Mouse (Mus musculus) cerebellum, adult 2 months (tissue): ENCODE data around the gene Zfr. TPM values are rescaled to one million over a fixed set of nuclear protein-coding genes. Genes with fewer than 3 reads are reported as not detected.
"Not testable (repeated sequence)": the region's sequence is repeated elsewhere in the genome, so short reads cannot be mapped to it uniquely, and the experiment has no call there.

Experiments used
- DNase-seq, 2 experiments: peaks; one replicate each; pipeline ENCODE4 v3.0.0; 2021
- H3K27ac ChIP-seq: fragments of 200-500 bp; 2 replicates; pipeline ENCODE4 v1.5.1; 2012; ENCODE audit warnings: low read length, control low read depth, inconsistent platforms; ENCODE audit not compliant: insufficient read depth
- H3K27me3 ChIP-seq: fragments of 200-500 bp; 2 replicates; pipeline ENCODE4 v1.6.1; 2012; ENCODE audit warnings: inconsistent platforms, mild to moderate bottlenecking, low read length, moderate library complexity; ENCODE audit not compliant: control insufficient read depth, insufficient read depth
- H3K4me1 ChIP-seq: fragments of 200-500 bp; 2 replicates; pipeline ENCODE4 v1.6.1; 2011; ENCODE audit warnings: low read length; ENCODE audit not compliant: control insufficient read depth, insufficient read depth
- H3K4me3 ChIP-seq: fragments of 200-500 bp; replicated peaks from 2 replicates; pipeline ENCODE3; 2011; ENCODE audit warnings: mild to moderate bottlenecking, low read depth, low read length, control low read depth; ENCODE audit not compliant: insufficient read depth
- CTCF ChIP-seq: fragments of 200-500 bp; IDR thresholded peaks from 2 replicates; pipeline ENCODE4 v1.5.1; 2011; ENCODE audit warnings: low read depth, mild to moderate bottlenecking, control low read depth, low read length, moderate library complexity, borderline replicate concordance; ENCODE audit not compliant: insufficient read depth
- POLR2A ChIP-seq: fragments of 200-500 bp; IDR thresholded peaks from 2 replicates; pipeline ENCODE4 v1.6.1; 2011; ENCODE audit warnings: low read length, control low read depth, borderline replicate concordance; ENCODE audit not compliant: insufficient read depth
- WGBS: fragments of 180-500 bp; shearing (Covaris S2); methylation state at CpG from one replicate; pipeline ENCODE4 v1.1.7; 2018; 5-methylcytosine and 5-hydroxymethylcytosine counted together
- polyA plus RNA-seq: library from polyadenylated mRNA; depleted of rRNA; stranded (reverse); fragments of >200 nt; gene quantifications from 2 replicates; pipeline ENCODE4 v1.2.3, GENCODE M21; 2012

The Zfr gene
- polyA plus RNA-seq, 1 experiment = 109 TPM

DNA sequence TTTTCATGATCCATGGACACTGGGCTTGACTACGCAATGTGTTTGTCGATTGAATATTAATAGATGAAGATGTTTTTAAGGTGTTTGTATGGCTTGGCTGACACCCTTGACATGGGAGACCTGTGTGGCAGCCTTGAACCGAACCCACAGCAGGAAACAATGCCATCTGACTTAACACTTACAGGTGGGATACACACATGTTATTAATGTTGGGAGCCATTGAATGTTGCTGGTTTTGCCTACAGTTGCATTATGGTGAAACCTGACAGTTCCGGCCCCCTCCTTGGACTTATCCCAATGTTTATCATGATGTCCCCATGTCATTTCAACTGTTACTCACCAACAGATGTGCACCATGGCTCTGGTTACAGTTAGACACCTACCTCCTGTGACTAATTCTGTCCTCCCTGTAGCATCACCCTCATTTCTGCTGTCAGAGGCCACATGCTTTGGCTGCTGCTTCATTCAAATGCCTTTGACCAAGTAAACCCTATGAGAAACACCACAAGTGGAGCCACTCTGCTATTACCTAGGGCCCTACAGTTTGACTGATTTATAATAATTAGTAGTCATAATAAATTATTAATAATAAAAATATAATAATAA is 23.6 kb upstream of the Zfr start:
- 55% methylated on average over 4 of the region's 4 CpGs for WGBS
- Histone ChIP-seq H3K27me3 (no peaks in the 10 kb centered on the region), H3K27ac (no peak overlapping the region), H3K4me3 (no peak overlapping the region), H3K4me1 (no peaks in the 10 kb centered on the region)
- no peak for DNase-seq
- no peak for TF ChIP-seq POLR2A
- TF ChIP-seq CTCF = no peak

DNA sequence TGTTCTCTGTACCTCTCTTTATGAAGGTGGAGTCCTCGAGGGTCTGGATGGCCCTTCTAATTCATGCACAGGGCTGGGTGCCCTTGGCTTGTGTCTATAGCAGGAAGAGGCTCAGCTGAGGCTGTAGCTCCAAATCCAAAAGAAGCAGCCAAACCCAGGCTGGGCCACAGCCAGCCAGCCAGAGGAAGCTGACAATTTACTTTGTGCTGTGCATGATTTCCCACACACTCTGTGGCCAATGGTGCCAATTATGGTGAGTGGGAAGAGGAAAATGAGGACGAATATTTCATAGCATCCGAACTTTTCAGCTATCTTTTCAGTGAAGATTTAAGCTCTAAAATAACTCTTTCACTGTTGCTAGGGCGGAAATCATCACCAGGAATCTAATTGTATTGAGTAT is 21.2 kb upstream of the Zfr start:
- Histone ChIP-seq H3K4me1 (no peaks in the 10 kb centered on the region), H3K27ac (no peak overlapping the region), H3K27me3 (no peaks in the 10 kb centered on the region), H3K4me3 (no peak overlapping the region)
- 35% methylated on average over 4 of the region's 4 CpGs for WGBS
- no peak for DNase-seq
- no peak for TF ChIP-seq POLR2A

DNA sequence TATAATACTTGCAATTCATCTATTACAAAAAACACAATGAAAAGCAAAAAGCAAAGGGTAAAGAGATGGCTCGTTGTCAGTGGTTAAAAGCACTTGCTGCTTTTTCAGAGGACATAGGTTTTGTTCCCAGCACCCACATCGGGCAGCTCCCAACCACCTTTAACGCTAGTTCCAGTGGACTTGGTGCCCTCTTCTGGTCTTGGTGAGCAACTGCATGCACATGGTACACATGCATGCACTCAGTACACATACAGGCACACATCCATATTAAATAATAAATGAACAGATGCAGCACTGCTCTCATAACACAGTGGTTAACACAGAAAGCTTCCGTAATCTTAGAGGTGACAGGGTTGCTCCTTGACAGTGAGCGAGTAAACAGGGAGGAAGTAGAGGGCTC is 20.3 kb upstream of the Zfr start:
- Histone ChIP-seq H3K27me3 (no peaks in the 10 kb centered on the region), H3K4me1 (no peaks in the 10 kb centered on the region), H3K27ac (no peak overlapping the region), H3K4me3 (no peak overlapping the region)
- DNase-seq = no peak
- no peak for TF ChIP-seq POLR2A
- TF ChIP-seq CTCF = no peak
- 95% methylated on average over 5 of the region's 5 CpGs for WGBS

DNA sequence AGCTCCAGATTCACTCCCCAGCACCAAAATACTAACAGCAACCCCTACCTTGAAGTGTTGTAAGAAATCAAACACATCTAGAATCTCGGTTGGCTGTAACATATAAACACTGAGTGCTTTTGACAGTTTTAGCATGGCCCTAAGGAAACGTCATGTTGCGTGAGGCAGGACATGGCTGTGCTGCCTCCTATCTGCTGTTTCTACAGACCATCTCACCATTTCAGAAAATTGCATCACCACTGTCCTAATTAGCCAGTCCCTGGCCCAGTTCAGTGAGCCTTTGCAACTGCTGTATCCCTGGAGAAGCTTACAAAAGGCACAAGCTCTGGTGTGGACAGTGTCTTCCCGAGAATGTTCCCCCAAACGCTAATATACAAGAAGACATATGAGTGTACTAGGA is 16.7 kb upstream of the Zfr start:
- Histone ChIP-seq H3K27ac (no peak overlapping the region), H3K4me3 (no peak overlapping the region), H3K4me1 (no peaks in the 10 kb centered on the region), H3K27me3 (no peaks in the 10 kb centered on the region)
- 71% methylated on average over 5 of the region's 5 CpGs for WGBS
- TF ChIP-seq CTCF = no peak
- no peak for TF ChIP-seq POLR2A
- DNase-seq = no peak

DNA sequence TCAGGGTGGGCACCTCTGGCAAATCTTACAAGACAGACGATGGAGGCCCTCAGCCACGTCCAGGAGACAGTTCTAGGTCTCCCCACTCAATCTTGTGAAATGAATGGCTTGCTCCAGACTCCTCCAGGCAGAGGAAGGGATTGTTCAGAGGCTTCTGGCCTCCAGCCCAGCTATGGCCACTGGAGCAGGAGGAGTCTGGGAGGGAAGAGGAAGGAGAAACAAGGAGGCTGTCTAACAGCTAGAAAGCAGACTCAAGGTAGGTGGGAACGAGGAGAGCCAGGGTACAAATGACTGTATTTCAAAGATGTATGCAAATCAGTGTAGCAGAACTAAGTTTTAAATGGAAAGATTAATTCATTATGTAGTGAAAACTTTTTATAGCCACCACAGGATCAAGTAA is 13.9 kb upstream of the Zfr start:
- Histone ChIP-seq H3K27ac (no peak overlapping the region), H3K4me3 (no peak overlapping the region), H3K27me3 (no peaks in the 10 kb centered on the region), H3K4me1 (no peaks in the 10 kb centered on the region)
- WGBS = 32% methylated on average over 3 of the region's 3 CpGs
- TF ChIP-seq POLR2A (no peak), CTCF (no peak)
- no peak for DNase-seq

DNA sequence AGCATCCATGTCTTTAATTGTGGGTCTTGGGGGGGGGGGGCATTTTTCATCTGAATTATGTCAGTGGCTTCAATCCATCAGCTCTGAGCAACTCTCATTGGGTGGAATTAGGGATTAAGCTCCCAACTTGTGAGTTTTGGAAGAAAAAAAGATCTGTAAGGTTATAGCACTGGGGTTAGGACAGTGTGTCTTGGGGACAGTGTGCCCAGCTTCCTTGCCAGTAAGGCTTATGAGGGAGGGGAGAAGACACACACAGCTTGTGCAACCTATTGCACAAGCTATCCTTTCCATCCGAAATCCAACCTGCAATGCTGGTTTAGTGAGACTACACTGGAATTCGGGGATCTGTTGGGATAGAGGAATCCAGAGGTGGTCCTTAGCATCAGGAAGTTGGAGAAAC is 12.8 kb upstream of the Zfr start:
- DNase-seq = no peak
- H3K4me3 ChIP-seq = no peak overlapping the region
- no peaks in the 10 kb centered on the region for H3K27me3 ChIP-seq
- no peaks in the 10 kb centered on the region for H3K4me1 ChIP-seq
- H3K27ac ChIP-seq = no peak overlapping the region
- no peak for TF ChIP-seq POLR2A
- no peak for TF ChIP-seq CTCF
- WGBS = 90% methylated on average over 2 of the region's 2 CpGs

DNA sequence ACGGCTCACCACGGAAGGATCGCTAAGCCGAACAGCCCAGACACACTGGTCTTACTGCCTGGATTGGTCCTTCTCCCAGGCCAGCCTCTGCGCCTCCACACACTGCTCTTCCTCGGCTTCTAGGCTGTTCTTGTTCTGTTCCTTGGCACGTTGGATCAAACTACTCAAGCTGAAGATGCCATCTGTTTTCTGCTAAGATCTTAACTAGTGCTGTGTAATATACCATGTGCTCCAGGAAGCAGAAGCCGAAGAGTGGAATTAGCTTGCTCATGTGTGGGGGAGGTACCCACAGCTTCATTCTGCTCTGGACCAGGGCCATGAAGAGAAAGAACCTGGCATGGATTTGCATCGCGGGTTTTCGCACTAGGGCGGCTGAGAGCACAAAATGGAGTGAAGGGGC is 11.2 kb upstream of the Zfr start:
- Histone ChIP-seq H3K4me1 (no peaks in the 10 kb centered on the region), H3K4me3 (no peak overlapping the region), H3K27me3 (no peaks in the 10 kb centered on the region), H3K27ac (no peak overlapping the region)
- no peak for TF ChIP-seq CTCF
- DNase-seq = peak; percentile 34 to 55
- 26% methylated on average over 12 of the region's 12 CpGs for WGBS

DNA sequence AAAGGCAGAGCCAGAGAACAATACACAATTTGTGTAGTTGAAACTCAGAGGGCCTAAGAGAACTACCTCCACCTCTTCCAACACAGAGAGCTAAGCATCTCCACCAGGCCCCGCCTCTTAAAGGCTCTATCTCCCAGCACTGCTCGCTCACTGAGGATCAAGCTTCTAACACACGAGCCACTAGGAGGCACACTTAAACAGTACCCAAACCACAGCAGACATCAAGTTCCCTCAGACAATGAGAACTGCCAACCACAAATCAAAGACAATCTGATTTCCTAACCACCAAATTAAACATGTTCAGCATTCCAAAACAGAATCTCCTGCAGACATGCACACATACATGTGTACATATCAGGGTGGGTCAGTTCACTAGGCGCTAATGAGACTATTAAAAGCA is 9.4 kb upstream of the Zfr start:
- TF ChIP-seq POLR2A (no peak), CTCF (no peak)
- 81% methylated on average over 4 of the region's 4 CpGs for WGBS
- Histone ChIP-seq H3K27me3 (no peaks in the 10 kb centered on the region), H3K4me3 (no peak overlapping the region), H3K27ac (no peak overlapping the region), H3K4me1 (no peaks in the 10 kb centered on the region)
- DNase-seq = no peak

DNA sequence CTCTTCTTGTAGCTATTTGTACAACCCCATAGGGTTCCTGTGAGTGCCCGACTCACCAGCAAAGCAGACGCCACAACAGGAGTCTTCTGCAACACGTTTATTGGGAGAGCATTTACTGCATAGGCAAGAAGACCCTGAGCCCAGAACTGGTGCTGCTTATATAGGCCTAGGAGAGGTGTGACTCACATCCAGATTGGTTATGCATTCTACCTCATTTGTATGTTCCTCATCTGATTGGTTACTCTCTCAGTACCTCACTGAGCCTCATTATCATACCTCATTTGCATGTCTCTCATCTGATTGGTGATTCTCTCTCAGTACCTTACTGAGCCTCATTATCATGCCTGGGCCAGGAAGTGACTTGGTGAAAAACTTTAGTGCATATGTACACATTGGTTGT is 8.7 kb upstream of the Zfr start:
- DNase-seq = not testable (repeated sequence)
- WGBS = 82% methylated on average over 3 of the region's 3 CpGs

More for the DNA sequence above, 8.7 kb upstream of the Zfr start:
- not testable (repeated sequence) for H3K4me1 ChIP-seq, H3K27ac ChIP-seq, H3K4me3 ChIP-seq, H3K27me3 ChIP-seq
